Mouse (Mus musculus) lung, adult 2 months (tissue): ENCODE data around the gene Arhgap15.

Source experiments
- CTCF ChIP-seq: fragments of 200-500 bp; IDR thresholded peaks from 2 replicates; pipeline ENCODE4 v1.5.1; 2011; ENCODE audit warnings: mild to moderate bottlenecking, low read length, control low read depth; ENCODE audit not compliant: insufficient read depth
- POLR2A ChIP-seq: fragments of 200-500 bp; IDR thresholded peaks from 2 replicates; pipeline ENCODE4 v1.6.1; 2011; ENCODE audit warnings: low read depth, mild to moderate bottlenecking, control low read depth, low read length, borderline replicate concordance; ENCODE audit errors: extremely low read depth

DNA sequence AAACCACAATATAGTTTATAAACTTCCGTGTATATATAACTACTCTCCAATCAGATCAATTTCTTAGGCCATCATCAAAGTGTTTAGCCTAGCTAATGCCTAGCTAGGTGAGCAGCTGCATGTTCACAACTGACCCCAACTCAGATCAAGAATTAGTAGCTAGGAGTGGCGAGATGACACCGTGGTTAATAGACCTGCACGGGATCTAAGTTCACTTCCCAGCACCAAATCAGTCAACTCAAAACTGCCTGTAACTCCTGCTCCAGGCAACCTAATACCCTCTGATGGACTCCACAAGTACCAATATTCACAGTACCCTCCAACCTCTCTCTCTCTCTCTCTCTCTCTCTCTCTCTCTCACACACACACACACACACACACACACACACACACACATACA, 570.9 kb downstream of the Arhgap15 start:
- TF ChIP-seq POLR2A, result no peak
- no peak for TF ChIP-seq CTCF
